Mouse (Mus musculus): Measurements from ENCODE around the gene Ctns. TPM values are rescaled to one million over a fixed set of nuclear protein-coding genes. Genes with fewer than 3 reads are reported as not detected.

The Ctns gene
- total RNA-seq (2015; ENCODE audit: low replicate concordance) (2.3 and 6.0 TPM in 2 replicates), total RNA-seq (2017; ENCODE audit: low replicate concordance) (3.5 and 6.0 TPM in 2 replicates)

- peak; percentile 91 for ATAC-seq (replicated peaks; ENCODE audit: low FRiP score, poor library complexity, severe bottlenecking)
These were observed at the start of gene Ctns for GRCm38 (mm10) chr11:73198603-73199229. Gene Ctns (minus strand): TSS chr11:73199042.

- no peak for ATAC-seq (replicated peaks; ENCODE audit: low FRiP score, poor library complexity, severe bottlenecking)
These were observed 43.9 kb upstream of the Ctns start for GRCm38 (mm10) chr11:73242777-73243176.

DNA sequence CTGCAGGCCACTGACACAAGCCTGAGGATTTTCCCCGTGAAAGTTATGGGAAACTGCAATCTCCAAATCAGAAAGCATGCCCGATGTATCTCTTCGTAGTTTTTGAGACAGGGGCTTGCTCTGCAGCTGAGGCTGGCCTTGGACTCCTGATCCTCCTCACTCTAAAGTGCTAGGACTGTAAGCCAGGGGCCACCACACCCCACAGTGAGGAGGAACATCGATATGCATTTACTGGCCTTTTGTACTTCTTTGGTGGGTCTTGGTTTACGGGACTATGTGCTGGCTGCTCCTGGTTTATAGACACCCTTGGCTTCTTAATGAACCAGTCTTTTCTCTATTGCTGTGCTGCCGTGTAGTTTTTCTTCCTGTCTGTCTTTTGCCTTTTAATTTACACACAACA, 43.4 kb upstream of the Ctns start:
- ATAC-seq (replicated peaks; ENCODE audit: low FRiP score, poor library complexity, severe bottlenecking), result no peak

DNA sequence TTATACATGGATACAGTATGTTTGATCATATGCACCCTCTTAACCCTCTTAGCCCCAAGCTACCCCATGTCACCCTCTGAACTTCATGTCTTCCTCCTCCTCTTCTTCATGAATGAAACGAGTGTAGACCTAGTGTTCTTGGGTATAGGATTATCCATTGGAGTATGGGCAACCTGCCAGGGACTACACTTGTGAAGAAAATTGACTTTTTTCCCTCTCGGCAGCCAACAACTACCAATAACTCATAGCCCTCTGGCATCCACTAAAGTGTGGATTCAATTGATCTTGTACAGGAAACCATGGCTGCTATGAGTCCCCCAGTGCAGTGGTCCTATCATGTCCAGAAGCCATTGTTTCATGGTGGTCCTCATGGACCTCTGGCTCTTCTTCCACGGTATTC, 37.9 kb upstream of the Ctns start:
- no peak for ATAC-seq (replicated peaks; ENCODE audit: low FRiP score, poor library complexity, severe bottlenecking)

GRCm38 (mm10) chr11:73235990-73236701, 37.3 kb upstream of the Ctns start:
- no peak for ATAC-seq (replicated peaks; ENCODE audit: low FRiP score, poor library complexity, severe bottlenecking)

DNA sequence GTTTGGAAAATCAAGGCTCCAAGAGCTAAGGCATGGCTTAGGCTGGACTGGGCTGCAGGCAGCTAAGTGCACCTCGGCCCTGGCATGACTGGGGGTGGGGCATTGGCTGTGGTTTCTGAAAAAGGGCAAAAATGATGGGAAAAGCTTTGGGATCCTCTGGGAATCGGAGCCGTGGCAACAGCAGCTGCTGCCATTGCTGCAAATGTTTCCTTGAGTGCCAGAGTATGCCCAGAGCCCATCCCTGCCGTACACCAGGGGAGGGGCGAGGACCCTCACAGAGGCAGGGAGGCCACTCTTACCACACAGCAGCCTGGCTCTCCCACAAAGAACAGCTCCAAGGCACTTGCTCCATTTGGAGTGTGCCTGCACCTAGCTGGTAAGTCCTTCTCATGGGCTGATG, 35.1 kb upstream of the Ctns start, which contains the start of gene Trpv1:
Trpv1 (plus strand) TSS at position 301 of the 400 bp plus-strand sequence.
- no peak for ATAC-seq (replicated peaks; ENCODE audit: low FRiP score, poor library complexity, severe bottlenecking)

DNA sequence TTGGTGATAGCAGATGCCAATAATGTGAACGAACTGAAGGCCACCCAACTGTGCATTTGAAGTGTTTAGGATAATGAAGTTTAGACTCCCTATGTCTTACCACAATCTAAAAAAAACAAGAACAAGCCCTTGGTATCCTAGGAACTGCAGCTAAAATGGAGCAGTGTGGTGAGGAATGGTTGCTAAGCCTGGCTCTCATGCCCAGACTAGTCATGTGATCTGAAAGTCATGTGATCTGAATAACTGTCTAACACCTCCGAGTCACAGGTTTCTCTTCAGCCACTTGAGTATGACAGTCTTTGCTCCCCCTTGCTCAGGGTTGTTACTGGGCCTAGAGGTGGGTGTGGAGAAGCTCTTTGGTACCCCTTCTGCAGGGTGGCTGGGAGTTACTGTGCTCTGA, 33.7 kb upstream of the Ctns start:
- ATAC-seq (replicated peaks; ENCODE audit: low FRiP score, poor library complexity, severe bottlenecking), result no peak

- ATAC-seq (replicated peaks; ENCODE audit: low FRiP score, poor library complexity, severe bottlenecking), result no peak
These were observed 31.2 kb upstream of the Ctns start for GRCm38 (mm10) chr11:73230081-73230480.

GRCm38 (mm10) chr11:73228881-73229280, 30.0 kb upstream of the Ctns start:
- no peak for ATAC-seq (replicated peaks; ENCODE audit: low FRiP score, poor library complexity, severe bottlenecking)

DNA sequence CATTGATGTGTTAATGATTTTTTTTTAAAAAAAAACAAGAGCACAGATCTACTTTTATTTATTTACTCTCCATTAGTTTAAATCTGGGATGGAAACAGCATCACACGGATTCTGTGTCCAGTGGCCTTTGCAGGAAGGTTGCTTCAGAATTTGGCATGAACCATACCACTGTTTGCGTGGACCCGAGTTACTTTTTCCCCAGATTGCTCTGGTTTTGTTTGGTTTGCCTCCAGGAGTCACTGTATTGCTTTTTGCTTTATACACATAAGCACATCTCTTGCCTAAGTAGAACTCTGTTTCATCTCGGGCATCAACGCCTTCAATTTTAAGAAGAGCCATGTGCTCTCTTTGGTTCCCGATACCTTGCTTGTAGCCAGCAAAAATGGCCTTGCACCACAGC, 27.0 kb upstream of the Ctns start:
- ATAC-seq (replicated peaks; ENCODE audit: low FRiP score, poor library complexity, severe bottlenecking), result no peak

DNA sequence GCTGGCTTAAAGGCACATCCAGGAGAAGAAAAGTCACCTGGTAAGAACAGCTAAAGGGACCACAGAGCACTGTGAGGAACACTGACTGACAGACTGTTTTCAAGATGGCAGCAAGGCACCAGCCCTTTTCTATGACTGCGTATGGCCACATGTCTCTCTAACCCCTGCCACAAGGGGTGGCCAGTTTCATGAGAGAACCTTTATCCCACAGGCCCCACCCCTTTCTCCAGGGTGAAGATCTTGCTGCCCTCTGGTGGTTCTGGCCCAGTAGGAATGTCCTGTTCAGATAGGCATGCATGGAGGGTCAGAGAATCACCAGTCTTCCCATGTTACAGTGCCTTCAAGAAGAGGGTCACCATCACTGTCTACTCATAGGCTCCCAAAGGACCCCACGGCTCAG, 25.1 kb upstream of the Ctns start:
- ATAC-seq (replicated peaks; ENCODE audit: low FRiP score, poor library complexity, severe bottlenecking), result peak; percentile 55

- ATAC-seq (replicated peaks; ENCODE audit: low FRiP score, poor library complexity, severe bottlenecking), result no peak
These were observed 24.0 kb upstream of the Ctns start for GRCm38 (mm10) chr11:73222846-73223245.

DNA sequence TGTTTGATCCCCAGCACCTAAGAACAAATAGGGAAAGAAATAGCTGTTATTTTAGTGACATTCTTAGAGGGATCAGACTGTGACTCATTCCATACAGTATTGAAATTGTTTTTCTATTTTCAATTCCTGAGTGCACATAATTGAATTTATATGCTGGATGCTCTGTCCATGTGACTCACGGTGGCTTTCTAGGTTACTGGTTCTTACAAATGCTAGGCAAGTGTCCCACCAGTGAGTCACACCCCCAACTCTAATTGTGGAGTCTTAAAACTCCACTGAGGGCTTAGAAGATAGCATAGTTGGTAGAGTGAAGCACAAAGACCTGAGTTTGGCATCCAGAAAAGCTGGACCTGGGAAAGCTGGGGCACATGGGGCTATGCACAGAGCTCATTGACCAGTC, 21.8 kb upstream of the Ctns start:
- no peak for ATAC-seq (replicated peaks; ENCODE audit: low FRiP score, poor library complexity, severe bottlenecking)

DNA sequence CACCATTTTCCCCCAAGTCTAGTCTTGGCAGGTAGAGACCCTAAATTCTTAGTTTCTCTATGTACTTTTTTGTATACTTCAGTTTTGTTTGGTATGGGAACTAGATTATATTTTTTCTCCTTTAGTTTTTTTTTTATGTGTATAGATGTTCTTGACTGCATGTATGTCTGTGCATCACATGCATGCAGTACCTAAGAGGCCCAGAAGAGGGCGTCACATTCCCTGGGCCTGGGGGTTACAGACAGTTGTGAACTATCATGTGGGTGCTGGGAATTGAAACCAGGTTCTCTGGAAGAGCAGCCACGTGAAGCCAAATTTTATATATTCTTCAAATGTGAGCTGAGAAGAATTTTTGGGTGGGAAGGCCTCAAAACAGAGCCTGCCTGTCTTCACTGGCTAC, 20.8 kb upstream of the Ctns start:
- ATAC-seq (replicated peaks; ENCODE audit: low FRiP score, poor library complexity, severe bottlenecking), result no peak

GRCm38 (mm10) chr11:73213956-73214355, 15.1 kb upstream of the Ctns start:
- ATAC-seq (replicated peaks; ENCODE audit: low FRiP score, poor library complexity, severe bottlenecking), result no peak

DNA sequence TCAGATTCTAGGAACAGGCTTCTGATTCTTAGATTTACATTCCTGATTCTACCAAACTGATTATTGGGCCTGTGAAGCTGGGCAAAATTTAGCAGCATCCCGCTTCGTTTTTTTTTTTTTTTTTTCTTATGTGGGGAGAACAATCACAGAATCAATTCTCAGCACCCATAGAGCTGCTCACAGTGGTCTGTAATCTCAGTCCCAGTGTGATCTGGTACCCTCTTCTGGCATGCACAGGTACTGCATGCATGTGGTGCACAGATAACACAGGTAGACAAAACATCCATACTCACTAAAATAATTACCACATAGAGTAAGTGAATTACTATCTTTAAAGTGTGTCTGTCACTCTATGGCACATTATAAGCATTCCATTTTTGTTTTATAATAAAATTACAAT, 8.8 kb upstream of the Ctns start:
- ATAC-seq (replicated peaks; ENCODE audit: low FRiP score, poor library complexity, severe bottlenecking), result no peak; the same call in 1 of the 2 replicates

DNA sequence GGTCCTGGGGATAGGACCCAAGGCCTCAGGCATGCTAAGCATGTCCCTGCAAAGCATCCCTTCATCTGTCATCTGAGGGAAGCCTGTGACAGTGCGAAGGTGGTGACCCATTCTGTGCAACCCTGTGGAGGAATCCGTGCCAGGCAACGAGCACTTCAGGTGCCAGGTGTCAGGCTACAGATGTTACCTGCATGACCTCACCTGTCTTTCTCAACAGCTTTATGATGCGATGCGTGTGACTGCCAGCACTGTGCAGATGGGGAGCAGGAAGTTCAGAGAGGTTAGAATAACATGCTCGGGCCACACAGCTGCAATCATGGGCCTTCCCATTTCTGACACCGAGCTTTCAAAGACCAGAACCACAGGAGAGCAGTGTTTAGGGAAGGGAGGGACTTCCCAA, 6.4 kb upstream of the Ctns start:
- ATAC-seq (replicated peaks; ENCODE audit: low FRiP score, poor library complexity, severe bottlenecking), result no peak

GRCm38 (mm10) chr11:73203895-73204294, 5.1 kb upstream of the Ctns start:
- no peak for ATAC-seq (replicated peaks; ENCODE audit: low FRiP score, poor library complexity, severe bottlenecking)

- ATAC-seq (replicated peaks; ENCODE audit: low FRiP score, poor library complexity, severe bottlenecking), result no peak
These were observed 2.8 kb upstream of the Ctns start for GRCm38 (mm10) chr11:73201597-73201996.

GRCm38 (mm10) chr11:73201021-73201420, 2.2 kb upstream of the Ctns start:
- no peak for ATAC-seq (replicated peaks; ENCODE audit: low FRiP score, poor library complexity, severe bottlenecking)

DNA sequence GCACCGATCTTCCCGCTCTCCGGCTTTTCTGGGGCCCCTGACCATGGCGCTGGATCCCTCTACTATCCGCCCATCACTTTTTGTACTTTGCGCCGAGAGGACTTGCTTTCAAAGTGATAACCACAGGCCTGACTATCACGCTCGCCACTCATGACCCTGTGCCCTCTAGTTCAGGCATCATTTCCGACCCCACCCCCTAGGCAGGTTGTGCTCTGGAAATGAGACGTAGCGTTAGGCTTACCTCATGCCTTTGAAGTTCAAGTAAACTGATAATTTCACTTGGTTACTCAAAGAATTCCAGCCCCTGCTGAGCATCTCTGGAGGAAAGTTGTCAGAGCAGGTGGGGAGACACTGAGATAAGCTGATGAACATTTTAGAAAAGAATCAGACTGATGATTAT, 1.0 kb upstream of the Ctns start:
- 0 out of 2 replicates have a peak, but pooled peaks have one; percentile 15 for ATAC-seq (replicated peaks; ENCODE audit: low FRiP score, poor library complexity, severe bottlenecking)
